Mouse (Mus musculus) G1E (cell line): ENCODE results near the gene Tmem150a. TPM values are rescaled to one million over a fixed set of nuclear protein-coding genes. Genes with fewer than 3 reads are reported as not detected.
A peak's percentile ranks its signal among the peaks of the same experiment; 100 is the strongest.

Experiments
- ATAC-seq: 2 replicates; pipeline ENCODE4 v1.8.0; 2016; ENCODE audit warnings: mild to moderate bottlenecking; ENCODE audit not compliant: insufficient number of reproducible peaks, poor library complexity, low FRiP score, severe bottlenecking; ENCODE audit errors: extremely low read depth
- DNase-seq: peaks from one replicate; pipeline ENCODE4 v3.0.0; 2012; ENCODE audit warnings: low spot score
- H3K27me3 ChIP-seq: 2 replicates; pipeline ENCODE4 v1.6.1; 2012; ENCODE audit warnings: mild to moderate bottlenecking, low read length, inconsistent platforms; ENCODE audit not compliant: insufficient read depth
- H3K36me3 ChIP-seq: replicated peaks from 2 replicates; pipeline ENCODE3; 2012; ENCODE audit warnings: mild to moderate bottlenecking, inconsistent platforms
- H3K4me1 ChIP-seq: 2 replicates; pipeline ENCODE4 v1.6.1; 2012; ENCODE audit warnings: low read depth, low read length, inconsistent platforms, mixed read lengths; ENCODE audit not compliant: insufficient read depth
- H3K4me3 ChIP-seq: 2 replicates; pipeline ENCODE4 v1.5.1; 2012; ENCODE audit warnings: low read depth, mild to moderate bottlenecking, inconsistent platforms, low read length, moderate library complexity, mixed read lengths
- H3K9me3 ChIP-seq: replicated peaks from 2 replicates; pipeline ENCODE4 v1.6.1; 2012; ENCODE audit warnings: inconsistent platforms
- CTCF ChIP-seq: IDR thresholded peaks from 2 replicates; pipeline ENCODE4 v1.5.1; 2012; ENCODE audit warnings: low read depth, low read length, inconsistent platforms, mixed read lengths
- GATA1 ChIP-seq: IDR thresholded peaks from 2 replicates; pipeline ENCODE4 v1.6.1; 2012; ENCODE audit warnings: borderline replicate concordance, low read length, inconsistent platforms, mixed read lengths
- GATA2 ChIP-seq: IDR thresholded peaks from 2 replicates; pipeline ENCODE4 v1.6.1; 2012; ENCODE audit warnings: low read depth, low read length, inconsistent platforms, borderline replicate concordance
- POLR2AphosphoS5 ChIP-seq: IDR thresholded peaks from 2 replicates; pipeline ENCODE4 v1.6.1; 2012; ENCODE audit warnings: low read depth, low read length, inconsistent platforms; ENCODE audit not compliant: insufficient replicate concordance
- TAL1 ChIP-seq: conservative IDR thresholded peaks from 2 replicates; pipeline ENCODE4 v1.6.1; 2012; ENCODE audit warnings: low read depth, low read length, inconsistent platforms, mixed read lengths
- polyA plus RNA-seq: library from polyadenylated mRNA; stranded (reverse); fragments of >175 nt; gene quantifications from 2 replicates; pipeline ENCODE4 v1.2.3, GENCODE M21; 2012
- total RNA-seq, 2 experiments: library from RNA; stranded (forward) in 1 of 2; stranded (reverse) in 1 of 2; fragments of 200-1000 nt in 1 of 2; fragments of >200 nt in 1 of 2; fragmentation: Nextera tagmentation in 1 of 2; gene quantifications; 2 replicates each; pipeline ENCODE4 v1.2.3; 2014 to 2017

Gene Tmem150a
- total and polyA plus RNA-seq, 3 experiments, result 0.55 to 6.0 (median 5.1) TPM

GRCm38 (mm10) chr6:72383142-72383820 is 28.0 kb downstream of the Tmem150a start:
- no peak for TF ChIP-seq GATA2
- no peak for TF ChIP-seq TAL1
- TF ChIP-seq GATA1, result no peak
- H3K9me3 ChIP-seq, result no peaks in the 10 kb centered on the region
- peaks cover 80% of the 10 kb centered on the region for H3K4me1 ChIP-seq
- no peaks in the 10 kb centered on the region for H3K27me3 ChIP-seq
- no peak for ATAC-seq
- no peak overlapping the region; the same call in 1 of the 2 replicates for H3K4me3 ChIP-seq
- DNase-seq, result no peak
- peaks cover 51% of the 10 kb centered on the region for H3K36me3 ChIP-seq

GRCm38 (mm10) chr6:72383952-72384351 is 28.7 kb downstream of the Tmem150a start:
- ATAC-seq, result peak; percentile 86
- Histone ChIP-seq H3K4me1 (peaks cover 82% of the 10 kb centered on the region), H3K27me3 (no peaks in the 10 kb centered on the region), H3K36me3 (peaks cover 52% of the 10 kb centered on the region), H3K4me3 (no peak overlapping the region), H3K9me3 (no peaks in the 10 kb centered on the region)
- peak; percentile 52 for DNase-seq
- TF ChIP-seq GATA2, result no peak
- no peak for TF ChIP-seq CTCF
- no peak for TF ChIP-seq GATA1
- peak; percentile 76; the same call in 1 of the 2 replicates for TF ChIP-seq POLR2AphosphoS5
- TF ChIP-seq TAL1, result peak; percentile 91

- Histone ChIP-seq H3K9me3 (no peaks in the 10 kb centered on the region), H3K4me1 (peaks cover 81% of the 10 kb centered on the region), H3K4me3 (peak overlapping the region; percentile 1; the same call in 1 of the 2 replicates), H3K27me3 (no peaks in the 10 kb centered on the region), H3K36me3 (peaks cover 60% of the 10 kb centered on the region)
- no peak for TF ChIP-seq GATA2
- ATAC-seq, result no peak
- DNase-seq, result no peak
These were observed 30.0 kb downstream of the Tmem150a start for GRCm38 (mm10) chr6:72385258-72385657.

GRCm38 (mm10) chr6:72386561-72386960 is 31.3 kb downstream of the Tmem150a start:
- Histone ChIP-seq H3K36me3 (peaks cover 63% of the 10 kb centered on the region), H3K27me3 (no peaks in the 10 kb centered on the region), H3K9me3 (no peaks in the 10 kb centered on the region), H3K4me3 (no peak overlapping the region; the same call in 1 of the 2 replicates), H3K4me1 (peaks cover 76% of the 10 kb centered on the region)
- ATAC-seq, result no peak
- TF ChIP-seq POLR2AphosphoS5 (no peak), CTCF (no peak), GATA2 (no peak), GATA1 (no peak), TAL1 (no peak)
- no peak for DNase-seq

- no peak for TF ChIP-seq GATA1
- TF ChIP-seq GATA2, result no peak
- TF ChIP-seq TAL1, result no peak
- TF ChIP-seq POLR2AphosphoS5, result no peak
- no peak for TF ChIP-seq CTCF
- peaks cover 75% of the 10 kb centered on the region for H3K4me1 ChIP-seq
- ATAC-seq, result no peak
- peaks cover 68% of the 10 kb centered on the region for H3K36me3 ChIP-seq
- no peaks in the 10 kb centered on the region for H3K9me3 ChIP-seq
- DNase-seq, result no peak
- no peaks in the 10 kb centered on the region for H3K27me3 ChIP-seq
- peak overlapping the region; percentile 87 for H3K4me3 ChIP-seq
These were observed 32.6 kb downstream of the Tmem150a start for GRCm38 (mm10) chr6:72387816-72388215.

GRCm38 (mm10) chr6:72388266-72388665 is 33.0 kb downstream of the Tmem150a start:
- Histone ChIP-seq H3K9me3 (no peaks in the 10 kb centered on the region), H3K4me3 (peak overlapping the region; percentile 87), H3K36me3 (peaks cover 68% of the 10 kb centered on the region), H3K4me1 (peaks cover 75% of the 10 kb centered on the region), H3K27me3 (no peaks in the 10 kb centered on the region)
- ATAC-seq, result no peak
- TF ChIP-seq TAL1 (no peak), GATA2 (no peak), GATA1 (no peak), CTCF (no peak), POLR2AphosphoS5 (no peak)
- no peak for DNase-seq
